In genomic region chr2:52071241-52071991, GRCm38 (mm10) we compare ENCODE assay signal across 9 mouse cellular contexts. TPM values are rescaled to one million over a fixed set of nuclear protein-coding genes. Genes with fewer than 3 reads are reported as not detected.
DNase-seq lines count a peak whose midpoint lies in the region; ATAC-seq and TF ChIP-seq lines count a peak whose summit lies in the region.
"Had no signal": no experiment of that assay in that cellular context is flagged by ENCODE, and none has a peak within 500 bp of the region (broad histone marks: within the 10 kb centered on the region; RNA-seq: fewer than 3 reads in every experiment).

No protein-coding gene starts in this region.

- WGBS in hindbrain, embryonic 14.5 days: 21% methylated on average over 13 of the region's 13 CpGs
- WGBS in midbrain, embryonic 15.5 days: 19% methylated on average over 13 of the region's 13 CpGs

- TF ChIP-seq RAD21 in MEL (IDR thresholded peaks at IDR 0.05; ENCODE audit: low read depth, low read length): no peak

- TF ChIP-seq POLR2A in MEL (IDR thresholded peaks at IDR 0.05; ENCODE audit: control insufficient read depth in 1 of 2, insufficient read depth in 1 of 2, low read depth in 1 of 2, low read length in 2 of 2, poor library complexity in 1 of 2): no peak

- peak overlapping the region; percentile 80 for H3K4me2 ChIP-seq in hindbrain, embryonic 14.5 days (replicated peaks)
- H3K4me2 ChIP-seq in midbrain, embryonic 15.5 days: peak overlapping the region; percentile 59; the same call in 1 of the 2 replicates

- no peak overlapping the region for H3K27ac ChIP-seq in MEL (ENCODE audit: control insufficient read depth, low read depth, low read length)
- H3K27ac ChIP-seq in hindbrain, embryonic 14.5 days: no peak overlapping the region
- no peak overlapping the region for H3K27ac ChIP-seq in midbrain, embryonic 15.5 days

- no peak for TF ChIP-seq CTCF in MEL (IDR thresholded peaks at IDR 0.05 in 2 of 3, conservative IDR thresholded peaks at IDR 0.05 in 1 of 3; ENCODE audit: control insufficient read depth in 1 of 3, insufficient read depth in 1 of 3, low read depth in 2 of 3, low read length in 3 of 3, poor library complexity in 1 of 3, severe bottlenecking in 1 of 3)

- TF ChIP-seq EP300 in MEL (IDR thresholded peaks at IDR 0.05; ENCODE audit: low read depth in 1 of 2, low read length in 2 of 2): no peak

- ATAC-seq in hindbrain, embryonic 14.5 days (ENCODE audit: low FRiP score): no peak
- ATAC-seq in midbrain, embryonic 15.5 days (replicated peaks): no peak

- H3K4me1 ChIP-seq in MEL (ENCODE audit: control insufficient read depth in 1 of 2, insufficient read depth in 2 of 2, low read length in 2 of 2): peaks cover 0 to 13% of the 10 kb centered on the region in 2 experiments; a peak in 3 of 4 replicates
- peaks cover 13% of the 10 kb centered on the region for H3K4me1 ChIP-seq in hindbrain, embryonic 14.5 days (replicated peaks; ENCODE audit: control insufficient read depth, insufficient read depth, low read length)
- peaks cover 16% of the 10 kb centered on the region for H3K4me1 ChIP-seq in midbrain, embryonic 15.5 days

- H3K27me3 ChIP-seq in MEL (ENCODE audit: control insufficient read depth in 1 of 2, insufficient read depth in 2 of 2, low read length in 2 of 2): peaks cover 1 to 5% of the 10 kb centered on the region in 2 experiments
- no peaks in the 10 kb centered on the region for H3K27me3 ChIP-seq in hindbrain, embryonic 14.5 days (ENCODE audit: control insufficient read depth, insufficient read depth, low read length)
- H3K27me3 ChIP-seq in midbrain, embryonic 15.5 days (replicated peaks): no peaks in the 10 kb centered on the region

- peak; percentile 26 for DNase-seq in embryo, embryonic 10.5 days (ENCODE audit: low spot score)
- no peak for DNase-seq in embryo, embryonic 11 days
- DNase-seq in MEL (ENCODE audit: low read depth, low spot score): no peak
- DNase-seq in hindbrain, embryonic 14.5 days (ENCODE audit: low spot score): no peak
- no peak for DNase-seq in urinary bladder, adult 2 months (ENCODE audit: low spot score)
- DNase-seq in urinary bladder, postnatal 10 days (ENCODE audit: low spot score): no peak
- no peak for DNase-seq in spleen, postnatal 14 days (ENCODE audit: low spot score in 2 of 2)
- DNase-seq: B cell, adult 2 months had no signal

- peak overlapping the region in 1 of 2 experiments; percentile 68; a peak in 1 of 4 replicates for H3K4me3 ChIP-seq in MEL (ENCODE audit: control insufficient read depth in 1 of 2, insufficient read depth in 1 of 2, low read depth in 2 of 2, low read length in 2 of 2)
- peak overlapping the region; percentile 99 for H3K4me3 ChIP-seq in hindbrain, embryonic 14.5 days (replicated peaks; ENCODE audit: low read length)
- no peak overlapping the region for H3K4me3 ChIP-seq in midbrain, embryonic 15.5 days

- H3K9me3 ChIP-seq in MEL (replicated peaks; ENCODE audit: insufficient read depth, low read length): no peaks in the 10 kb centered on the region
- H3K9me3 ChIP-seq in hindbrain, embryonic 14.5 days (ENCODE audit: control insufficient read depth, low read length): no peaks in the 10 kb centered on the region
- H3K9me3 ChIP-seq in midbrain, embryonic 15.5 days: no peaks in the 10 kb centered on the region

- no peak overlapping the region; the same call in 1 of the 2 replicates for H3K9ac ChIP-seq in MEL (ENCODE audit: control insufficient read depth, low read depth, low read length, poor library complexity, severe bottlenecking)
- H3K9ac ChIP-seq in hindbrain, embryonic 14.5 days: peak overlapping the region; percentile 90; the same call in 1 of the 2 replicates
- no peak overlapping the region for H3K9ac ChIP-seq in midbrain, embryonic 15.5 days

- H3K79me2 ChIP-seq in MEL (ENCODE audit: control insufficient read depth, insufficient read depth, low read length, poor library complexity): peaks cover 33% of the 10 kb centered on the region

- peaks cover 3 to 26% of the 10 kb centered on the region in 2 experiments; a peak in 3 of 4 replicates for H3K36me3 ChIP-seq in MEL (ENCODE audit: control insufficient read depth in 1 of 2, insufficient read depth in 2 of 2, low read length in 2 of 2)
- peaks cover 17% of the 10 kb centered on the region for H3K36me3 ChIP-seq in hindbrain, embryonic 14.5 days (replicated peaks; ENCODE audit: control insufficient read depth, insufficient read depth)
- no peaks in the 10 kb centered on the region for H3K36me3 ChIP-seq in midbrain, embryonic 15.5 days (replicated peaks)

TF ChIP-seq in MEL, 35 proteins besides CTCF, POLR2A, EP300 and RAD21:
- TF ChIP-seq SMC3 (IDR thresholded peaks at IDR 0.05; ENCODE audit: low read depth, low read length): no peak
- no peak for TF ChIP-seq ZC3H11A (IDR thresholded peaks at IDR 0.05; ENCODE audit: low read depth, low read length)
- no peak for TF ChIP-seq HCFC1 (IDR thresholded peaks at IDR 0.05; ENCODE audit: low read depth, low read length)
- 0 out of 2 replicates have a peak, but pooled peaks have one; percentile 21 for TF ChIP-seq ZNF384 (IDR thresholded peaks at IDR 0.05; ENCODE audit: low read depth, low read length)
TF ChIP-seq in MEL: peak in this region for 1.

RNA-seq across cellular contexts. Expression of gene Rif1, which starts 1.2 kb away (rescaled TPM):
- total RNA-seq in MEL (2012; rRNA removed): 44.3 and 46.7 TPM in 2 replicates
- 100 to 1,000 TPM in 1 of 2 experiments, 10 to 100 TPM in 1; 31.7 to 247 TPM for polyA plus RNA-seq in MEL (2012; ENCODE audit: insufficient read depth in 1 of 2, insufficient read length in 2 of 2, low read depth in 1 of 2, low replicate concordance in 2 of 2, missing spikeins in 1 of 2)
- polyA plus RNA-seq in hindbrain, embryonic 14.5 days (2014; fragmentation: Nextera tagmentation; extraction: Ambion mirVana): 25.5 and 32.4 TPM in 2 replicates
- polyA plus RNA-seq in midbrain, embryonic 15.5 days (2015; fragmentation: Nextera tagmentation; extraction: Ambion mirVana): 21.6 and 23.8 TPM in 2 replicates
- polyA plus RNA-seq in urinary bladder, adult 2 months (2012; rRNA removed): 14.0 and 16.4 TPM in 2 replicates

RNA-seq across cellular contexts. Expression of gene Tnfaip6, which starts 33.6 kb away (rescaled TPM):
- total RNA-seq in MEL (2012; rRNA removed): not detected in 2 replicates
- not detected for polyA plus RNA-seq in MEL (2012; ENCODE audit: insufficient read depth in 1 of 2, insufficient read length in 2 of 2, low read depth in 1 of 2, low replicate concordance in 2 of 2, missing spikeins in 1 of 2)
- 2.5 and 3.2 TPM in 2 replicates for polyA plus RNA-seq in hindbrain, embryonic 14.5 days (2014; fragmentation: Nextera tagmentation; extraction: Ambion mirVana)
- 3.2 and 3.7 TPM in 2 replicates for polyA plus RNA-seq in midbrain, embryonic 15.5 days (2015; fragmentation: Nextera tagmentation; extraction: Ambion mirVana)
- 1.4 and 2.5 TPM in 2 replicates for polyA plus RNA-seq in urinary bladder, adult 2 months (2012; rRNA removed)
